Mouse (Mus musculus) adrenal gland, adult 8-10 months (tissue): ENCODE results near the gene Olfr140. TPM values are rescaled to one million over a fixed set of nuclear protein-coding genes. Genes with fewer than 3 reads are reported as not detected.

Source experiments
- DNase-seq: peaks from one replicate; pipeline ENCODE4 v3.0.0; 2022
- total RNA-seq, 4 experiments: library from RNA; stranded (reverse); gene quantifications; 2 replicates each; pipeline ENCODE4 v1.2.4; 2022

Gene Olfr140
- total RNA-seq, result not detected

GRCm38 (mm10) chr2:90063494-90063893, at the start of gene Olfr140:
Gene Olfr140 (minus strand): TSS chr2:90063594.
- no peak for DNase-seq

- DNase-seq, result no peak
Observed at GRCm38 (mm10) chr2:90070065-90070464, 6.7 kb upstream of the Olfr140 start.

GRCm38 (mm10) chr2:90035037-90035436, 28.4 kb downstream of the Olfr140 start, which contains the start of gene Olfr1265:
Gene Olfr1265 (plus strand): TSS chr2:90035337.
- no peak for DNase-seq

- no peak for DNase-seq
Observed at GRCm38 (mm10) chr2:90025477-90025876, 37.9 kb downstream of the Olfr140 start, which contains the start of gene Olfr1264. Gene Olfr1264 (minus strand): TSS chr2:90025577.

- DNase-seq, result no peak
Observed at GRCm38 (mm10) chr2:90011831-90012230, 51.6 kb downstream of the Olfr140 start, which contains the start of gene Olfr1263. Gene Olfr1263 (plus strand): TSS chr2:90012131.

GRCm38 (mm10) chr2:89999845-90000244, 63.5 kb downstream of the Olfr140 start, which contains the start of gene Olfr1262:
Gene Olfr1262 (plus strand): TSS chr2:90000145.
- no peak for DNase-seq

Other genes with a start within 250 kb of the Olfr140 start
- not detected for gene Olfr1256, start 222.0 kb downstream of the Olfr140 start, total RNA-seq
- gene Olfr48, start 215.4 kb downstream of the Olfr140 start, total RNA-seq, result not detected
- not detected for gene Olfr1257, start 185.2 kb downstream of the Olfr140 start, total RNA-seq
- gene Olfr1258, start 136.3 kb downstream of the Olfr140 start, total RNA-seq, result not detected
- not detected for gene Olfr1259, start 114.9 kb downstream of the Olfr140 start, total RNA-seq
- gene Olfr1260, start 89.3 kb downstream of the Olfr140 start, total RNA-seq, result not detected
- not detected for gene Olfr1261, start 72.4 kb downstream of the Olfr140 start, total RNA-seq
- not detected for gene Olfr1262, start 63.4 kb downstream of the Olfr140 start, total RNA-seq
- not detected for gene Olfr1263, start 51.5 kb downstream of the Olfr140 start, total RNA-seq
- gene Olfr1264, start 38.0 kb downstream of the Olfr140 start, total RNA-seq, result not detected
- not detected for gene Olfr1265, start 28.3 kb downstream of the Olfr140 start, total RNA-seq
- not detected for gene Olfr1269, start 57.8 kb upstream of the Olfr140 start, total RNA-seq
- gene Olfr32, start 78.7 kb upstream of the Olfr140 start, total RNA-seq, result not detected
- gene Olfr1270, start 89.5 kb upstream of the Olfr140 start, total RNA-seq, result not detected
- gene Olfr1506, start 160.9 kb upstream of the Olfr140 start, total RNA-seq, result under 1 TPM in 1 of 4 experiments, not detected in 3; 0.11 TPM
- not detected for gene Olfr142, start 194.0 kb upstream of the Olfr140 start, total RNA-seq
- not detected for gene Olfr1271, start 207.4 kb upstream of the Olfr140 start, total RNA-seq
- gene Olfr1272, start 229.2 kb upstream of the Olfr140 start, total RNA-seq, result not detected